Mouse (Mus musculus) frontal cortex, adult (tissue): Measurements from ENCODE around the gene Cdx2.

ENCODE experiments used
- ATAC-seq: cut with Nextera tagmentation; 2 replicates; pipeline ENCODE4 v1.9.2; 2017; ENCODE audit warnings: mild to moderate bottlenecking, moderate library complexity, mixed read lengths; ENCODE audit not compliant: low TSS enrichment

Gene Cdx2

GRCm38 (mm10) chr5:147315432-147316075, 8.5 kb upstream of the Cdx2 start:
- no peak for ATAC-seq

- ATAC-seq = no peak
Observed at GRCm38 (mm10) chr5:147314646-147315431, 7.8 kb upstream of the Cdx2 start.

GRCm38 (mm10) chr5:147312830-147313685, 6.0 kb upstream of the Cdx2 start:
- ATAC-seq = no peak

- ATAC-seq = no peak
Observed at GRCm38 (mm10) chr5:147309786-147310185, 2.7 kb upstream of the Cdx2 start.

- no peak for ATAC-seq
Observed at GRCm38 (mm10) chr5:147308451-147308850, 1.4 kb upstream of the Cdx2 start.

GRCm38 (mm10) chr5:147307398-147307785, 322 bp upstream of the Cdx2 start:
- ATAC-seq = no peak

GRCm38 (mm10) chr5:147305856-147306637, 1.0 kb downstream of the Cdx2 start:
- ATAC-seq = no peak

GRCm38 (mm10) chr5:147305166-147305565, 1.9 kb downstream of the Cdx2 start:
- no peak for ATAC-seq

GRCm38 (mm10) chr5:147304276-147305155, 2.6 kb downstream of the Cdx2 start:
- no peak for ATAC-seq

GRCm38 (mm10) chr5:147302746-147303400, 4.2 kb downstream of the Cdx2 start:
- no peak for ATAC-seq

GRCm38 (mm10) chr5:147302141-147302540, 4.9 kb downstream of the Cdx2 start:
- no peak for ATAC-seq

GRCm38 (mm10) chr5:147301781-147302070, 5.3 kb downstream of the Cdx2 start:
- no peak for ATAC-seq

GRCm38 (mm10) chr5:147300917-147301780, 5.9 kb downstream of the Cdx2 start:
- no peak for ATAC-seq

- ATAC-seq = no peak
Observed at GRCm38 (mm10) chr5:147300001-147300363, 7.1 kb downstream of the Cdx2 start.

- ATAC-seq = peak; percentile 85
Observed at GRCm38 (mm10) chr5:147299255-147300000, 7.6 kb downstream of the Cdx2 start.

GRCm38 (mm10) chr5:147297249-147297648, 9.8 kb downstream of the Cdx2 start:
- ATAC-seq = no peak

GRCm38 (mm10) chr5:147294121-147294520, 12.9 kb downstream of the Cdx2 start:
- ATAC-seq = no peak

- ATAC-seq = peak; percentile 84
Observed at GRCm38 (mm10) chr5:147293127-147293910, 13.8 kb downstream of the Cdx2 start.
